Mouse (Mus musculus): ENCODE results near the gene Ccer2. TPM values are rescaled to one million over a fixed set of nuclear protein-coding genes. Genes with fewer than 3 reads are reported as not detected.

Ccer2 gene
- polyA plus RNA-seq, 1 experiment from 2014 or later = not detected

DNA sequence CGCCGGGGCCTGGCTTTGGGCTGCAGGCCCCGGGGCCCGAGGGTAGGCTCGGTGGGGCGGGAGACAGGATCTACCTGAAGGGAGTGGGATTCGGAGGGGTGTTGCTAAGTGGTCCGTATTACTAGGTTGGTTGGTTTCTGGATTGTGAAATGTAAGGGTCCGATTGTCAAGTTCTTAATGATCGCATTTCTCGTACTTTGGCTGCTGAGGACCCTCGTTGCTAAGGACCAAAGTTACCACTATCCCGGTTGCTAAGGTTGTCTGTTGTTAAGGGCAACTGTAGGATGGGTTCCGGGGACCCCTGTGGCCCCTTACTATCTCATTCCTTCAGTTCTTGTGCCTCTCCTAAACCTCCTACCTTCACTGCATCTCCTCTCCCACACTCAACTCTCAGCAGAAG is 10.9 kb downstream of the Ccer2 start:
- 8% methylated on average over 14 of the region's 14 CpGs for WGBS (ENCODE audit: insufficient replicate concordance)
- Histone ChIP-seq H3K27ac (ENCODE audit: low read length) (peak overlapping the region; percentile 49; the same call in 1 of the 2 replicates), H3K36me3 (ENCODE audit: control insufficient read depth, insufficient read depth) (no peaks in the 10 kb centered on the region), H3K4me3 (ENCODE audit: low read depth, low read length) (peak overlapping the region; percentile 88), H3K4me2 (ENCODE audit: low read depth, low read length) (peak overlapping the region; percentile 89), H3K9ac (ENCODE audit: low read depth, low read length) (peak overlapping the region; percentile 74), H3K9me3 (replicated peaks; ENCODE audit: control insufficient read depth, low read length) (no peaks in the 10 kb centered on the region), H3K4me1 (ENCODE audit: control insufficient read depth, low read depth, low read length) (peaks cover 34% of the 10 kb centered on the region), H3K27me3 (ENCODE audit: control insufficient read depth, insufficient read depth, low read depth, low read length) (no peaks in the 10 kb centered on the region)
- no peak for ATAC-seq (ENCODE audit: low read depth)

DNA sequence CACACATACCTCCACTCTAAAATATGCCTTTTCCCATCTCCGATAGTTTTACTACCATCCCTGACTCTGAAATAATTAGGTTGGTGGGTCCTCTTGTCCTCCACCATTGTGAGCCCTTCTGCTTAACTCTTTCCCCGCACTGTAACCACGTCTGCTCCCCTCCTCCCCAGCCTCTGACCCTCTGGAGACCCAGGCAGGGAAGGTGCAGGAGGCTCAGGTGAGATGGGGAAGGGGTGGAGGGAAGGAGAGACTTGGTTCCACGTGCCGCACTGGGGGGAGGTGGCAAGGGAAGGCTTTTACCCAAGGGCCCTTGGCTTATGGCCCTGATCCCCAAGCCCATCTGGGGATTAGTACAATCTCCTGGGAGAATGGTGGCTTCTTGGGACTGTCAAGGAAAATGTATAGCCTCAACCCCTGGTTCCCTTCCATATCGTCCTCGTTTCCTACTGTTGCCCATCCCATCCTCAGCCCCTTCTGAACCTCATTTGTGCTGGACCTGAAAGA is 11.5 kb downstream of the Ccer2 start, which contains the start of gene Nfkbib:
Gene Nfkbib, minus strand, starts transcription at position 51 of the 504 bp plus-strand sequence.
- Histone ChIP-seq H3K4me2 (ENCODE audit: low read depth, low read length) (peak within 1 kb of the TSS; percentile 89), H3K4me1 (ENCODE audit: control insufficient read depth, low read depth, low read length) (peaks cover 34% of the 10 kb centered on the region), H3K27me3 (ENCODE audit: control insufficient read depth, insufficient read depth, low read depth, low read length) (no peaks in the 10 kb centered on the region), H3K27ac (ENCODE audit: low read length) (peak within 1 kb of the TSS; percentile 49; the same call in 1 of the 2 replicates), H3K9me3 (replicated peaks; ENCODE audit: control insufficient read depth, low read length) (no peaks in the 10 kb centered on the region), H3K4me3 (ENCODE audit: low read depth, low read length) (peak within 1 kb of the TSS; percentile 88), H3K36me3 (ENCODE audit: control insufficient read depth, insufficient read depth) (no peaks in the 10 kb centered on the region), H3K9ac (ENCODE audit: low read depth, low read length) (peak within 1 kb of the TSS; percentile 74)
- WGBS (ENCODE audit: insufficient replicate concordance) = 59% methylated on average over 7 of the region's 7 CpGs
- no peak for ATAC-seq (ENCODE audit: low read depth)

DNA sequence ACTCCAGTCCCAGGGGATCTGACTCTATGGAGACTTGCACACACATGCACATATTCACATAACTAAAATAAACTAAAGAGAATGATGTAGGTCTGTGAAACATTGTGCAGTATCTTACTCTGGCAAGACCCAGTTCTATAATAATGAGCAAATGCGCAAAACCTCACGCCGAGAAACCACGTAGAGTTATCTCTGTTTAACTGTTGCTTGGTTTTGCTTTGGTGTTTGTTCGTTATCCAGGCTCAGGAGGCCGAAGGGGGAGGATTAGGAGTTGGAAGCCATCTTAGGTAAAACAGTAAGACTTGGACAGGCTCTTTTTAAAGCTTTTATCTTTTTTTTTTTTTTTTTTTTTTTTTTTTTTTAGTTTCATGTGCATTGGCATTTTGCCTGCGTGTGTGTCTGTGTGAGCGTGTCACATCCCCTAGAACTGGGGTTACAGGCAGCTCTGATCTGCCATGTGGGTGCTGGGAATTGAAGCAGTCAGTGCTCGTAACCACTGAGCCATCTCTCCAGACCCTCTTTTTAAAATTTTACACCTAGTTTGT is 13.5 kb downstream of the Ccer2 start:
- Histone ChIP-seq H3K9me3 (replicated peaks; ENCODE audit: control insufficient read depth, low read length) (no peaks in the 10 kb centered on the region), H3K9ac (ENCODE audit: low read depth, low read length) (no peak overlapping the region), H3K4me1 (ENCODE audit: control insufficient read depth, low read depth, low read length) (peaks cover 34% of the 10 kb centered on the region), H3K27ac (ENCODE audit: low read length) (no peak overlapping the region), H3K36me3 (ENCODE audit: control insufficient read depth, insufficient read depth) (no peaks in the 10 kb centered on the region), H3K4me2 (ENCODE audit: low read depth, low read length) (no peak overlapping the region), H3K27me3 (ENCODE audit: control insufficient read depth, insufficient read depth, low read depth, low read length) (no peaks in the 10 kb centered on the region), H3K4me3 (ENCODE audit: low read depth, low read length) (no peak overlapping the region)
- 46% methylated on average over 9 of the region's 9 CpGs for WGBS (ENCODE audit: insufficient replicate concordance)
- no peak for ATAC-seq (ENCODE audit: low read depth)

DNA sequence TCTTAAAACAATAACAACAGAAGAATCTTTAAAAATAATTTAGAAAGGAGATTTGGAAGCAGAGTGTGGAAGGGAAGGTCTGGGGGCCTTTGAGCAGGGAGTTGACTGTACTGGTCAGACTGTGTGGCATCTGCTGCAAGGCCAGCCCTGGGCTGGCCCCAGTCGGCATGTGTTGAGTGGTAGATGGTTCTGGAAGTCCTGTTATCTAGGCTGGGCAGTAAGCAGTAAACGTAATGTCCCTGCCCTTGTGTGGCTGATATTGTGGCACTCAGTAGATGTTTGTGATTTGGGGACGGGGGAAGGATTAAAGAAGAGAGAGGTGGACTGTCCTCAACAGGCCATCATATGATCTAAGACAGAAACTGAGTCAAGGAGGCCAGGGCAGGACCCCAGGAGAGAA is 14.3 kb downstream of the Ccer2 start:
- no peak for ATAC-seq (ENCODE audit: low read depth)
- 20% methylated on average over 3 of the region's 3 CpGs for WGBS (ENCODE audit: insufficient replicate concordance)
- H3K4me1 ChIP-seq (ENCODE audit: control insufficient read depth, low read depth, low read length) = peaks cover 33% of the 10 kb centered on the region
- H3K27me3 ChIP-seq (ENCODE audit: control insufficient read depth, insufficient read depth, low read depth, low read length) = no peaks in the 10 kb centered on the region
- no peaks in the 10 kb centered on the region for H3K9me3 ChIP-seq (replicated peaks; ENCODE audit: control insufficient read depth, low read length)
- no peak overlapping the region for H3K4me2 ChIP-seq (ENCODE audit: low read depth, low read length)
- no peak overlapping the region for H3K4me3 ChIP-seq (ENCODE audit: low read depth, low read length)
- no peak overlapping the region for H3K9ac ChIP-seq (ENCODE audit: low read depth, low read length)
- no peak overlapping the region; the same call in 1 of the 2 replicates for H3K27ac ChIP-seq (ENCODE audit: low read length)
- H3K36me3 ChIP-seq (ENCODE audit: control insufficient read depth, insufficient read depth) = no peaks in the 10 kb centered on the region

DNA sequence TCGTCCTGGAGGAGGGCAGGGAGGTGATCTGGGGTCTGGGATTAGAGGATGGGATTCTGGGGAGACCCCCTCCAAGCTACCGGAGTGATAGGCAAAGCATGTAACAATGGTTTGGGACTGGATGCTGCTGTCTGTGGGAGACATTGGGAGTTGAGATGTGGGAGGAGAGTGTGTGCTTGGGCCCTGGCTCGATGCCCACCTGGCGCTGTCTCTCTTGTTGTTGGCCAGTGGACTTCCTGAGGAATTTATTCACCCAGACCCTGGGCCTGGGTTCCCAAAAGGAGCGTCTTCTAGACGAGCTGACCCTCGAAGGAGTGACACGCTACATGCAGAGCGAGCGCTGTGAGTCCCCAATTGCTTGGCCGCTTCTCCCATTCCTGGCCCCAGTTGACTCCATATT is 15.9 kb downstream of the Ccer2 start:
- no peak for ATAC-seq (ENCODE audit: low read depth)
- WGBS (ENCODE audit: insufficient replicate concordance) = 83% methylated on average over 11 of the region's 11 CpGs

DNA sequence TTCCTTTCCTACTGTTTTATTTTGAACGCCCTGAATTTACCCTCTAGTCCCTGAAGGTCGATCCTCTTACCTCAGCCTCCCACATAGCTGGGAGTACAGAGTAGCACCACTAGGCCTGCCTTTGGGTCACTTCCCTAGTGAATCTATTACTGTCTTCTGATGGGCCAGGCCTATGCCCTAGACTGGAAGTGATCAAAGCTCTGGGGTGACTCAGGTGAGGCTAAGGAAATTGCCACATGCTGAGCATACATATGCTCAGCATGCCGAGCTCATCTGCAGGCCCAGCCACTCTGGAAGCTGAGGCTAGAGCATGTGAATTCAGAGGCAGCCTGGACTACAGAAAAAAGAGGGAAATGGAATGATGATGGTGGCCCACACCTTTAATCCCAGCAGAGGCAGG is 17.2 kb downstream of the Ccer2 start:
- no peak for ATAC-seq (ENCODE audit: low read depth)
- H3K4me1 ChIP-seq (ENCODE audit: control insufficient read depth, low read depth, low read length) = peaks cover 16% of the 10 kb centered on the region
- no peak overlapping the region for H3K4me3 ChIP-seq (ENCODE audit: low read depth, low read length)
- no peak overlapping the region for H3K4me2 ChIP-seq (ENCODE audit: low read depth, low read length)
- H3K9me3 ChIP-seq (replicated peaks; ENCODE audit: control insufficient read depth, low read length) = no peaks in the 10 kb centered on the region
- H3K9ac ChIP-seq (ENCODE audit: low read depth, low read length) = no peak overlapping the region
- 60% methylated on average over 3 of the region's 3 CpGs for WGBS (ENCODE audit: insufficient replicate concordance)
- no peak overlapping the region for H3K27ac ChIP-seq (ENCODE audit: low read length)
- no peaks in the 10 kb centered on the region for H3K27me3 ChIP-seq (ENCODE audit: control insufficient read depth, insufficient read depth, low read depth, low read length)
- H3K36me3 ChIP-seq (ENCODE audit: control insufficient read depth, insufficient read depth) = no peaks in the 10 kb centered on the region

More for the DNA sequence above, 15.9 kb downstream of the Ccer2 start:
- Histone ChIP-seq H3K9ac (ENCODE audit: low read depth, low read length) (no peak overlapping the region), H3K9me3 (replicated peaks; ENCODE audit: control insufficient read depth, low read length) (no peaks in the 10 kb centered on the region), H3K27ac (ENCODE audit: low read length) (no peak overlapping the region), H3K4me1 (ENCODE audit: control insufficient read depth, low read depth, low read length) (peaks cover 28% of the 10 kb centered on the region), H3K27me3 (ENCODE audit: control insufficient read depth, insufficient read depth, low read depth, low read length) (no peaks in the 10 kb centered on the region), H3K36me3 (ENCODE audit: control insufficient read depth, insufficient read depth) (no peaks in the 10 kb centered on the region), H3K4me3 (ENCODE audit: low read depth, low read length) (no peak overlapping the region), H3K4me2 (ENCODE audit: low read depth, low read length) (no peak overlapping the region)

DNA sequence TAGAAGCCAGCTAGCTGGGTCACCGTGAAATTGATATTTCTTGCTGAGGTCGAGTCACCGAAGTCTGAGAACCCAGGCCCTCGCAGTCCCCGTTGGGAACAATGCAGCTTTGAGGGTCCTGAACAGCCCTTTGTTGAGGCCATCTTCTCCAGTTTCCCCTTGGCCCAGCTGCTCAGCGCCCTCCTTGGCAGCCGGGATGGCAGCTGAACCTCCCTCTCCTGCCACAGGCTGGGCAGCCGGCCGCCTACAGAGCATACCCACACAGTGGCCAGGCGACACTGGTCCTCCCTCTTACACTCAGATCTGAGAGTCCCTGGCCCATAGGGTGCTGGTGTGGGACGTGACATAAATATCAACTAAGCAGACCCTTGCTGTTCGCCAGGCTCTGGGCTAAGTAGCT is 18.2 kb downstream of the Ccer2 start:
- Histone ChIP-seq H3K4me3 (ENCODE audit: low read depth, low read length) (no peak overlapping the region), H3K27ac (ENCODE audit: low read length) (no peak overlapping the region), H3K9me3 (replicated peaks; ENCODE audit: control insufficient read depth, low read length) (no peaks in the 10 kb centered on the region), H3K27me3 (ENCODE audit: control insufficient read depth, insufficient read depth, low read depth, low read length) (no peaks in the 10 kb centered on the region), H3K9ac (ENCODE audit: low read depth, low read length) (no peak overlapping the region), H3K4me2 (ENCODE audit: low read depth, low read length) (no peak overlapping the region), H3K36me3 (ENCODE audit: control insufficient read depth, insufficient read depth) (no peaks in the 10 kb centered on the region), H3K4me1 (ENCODE audit: control insufficient read depth, low read depth, low read length) (peaks cover 15% of the 10 kb centered on the region)
- WGBS (ENCODE audit: insufficient replicate concordance) = 84% methylated on average over 12 of the region's 12 CpGs
- no peak for ATAC-seq (ENCODE audit: low read depth)

DNA sequence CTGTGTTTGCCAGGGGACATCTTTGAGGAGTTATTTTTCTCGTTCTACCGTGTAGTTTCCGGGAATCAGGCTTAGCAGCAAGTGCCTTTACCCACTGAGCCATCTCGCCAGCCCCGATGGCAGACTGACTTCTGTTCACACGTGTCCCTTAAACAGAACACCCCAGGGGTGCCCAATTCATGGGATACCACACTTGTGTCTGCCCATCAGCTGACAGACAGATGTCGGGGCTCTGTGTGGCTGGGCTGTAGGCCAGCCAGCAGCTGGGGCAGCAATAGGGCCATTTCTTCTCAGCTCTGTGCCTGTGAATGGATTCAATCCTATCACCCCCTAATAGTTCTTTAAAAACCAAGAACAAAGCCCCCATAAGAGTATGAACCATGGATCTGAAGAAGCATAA is 19.2 kb downstream of the Ccer2 start:
- H3K36me3 ChIP-seq (ENCODE audit: control insufficient read depth, insufficient read depth) = no peaks in the 10 kb centered on the region
- no peak overlapping the region for H3K9ac ChIP-seq (ENCODE audit: low read depth, low read length)
- peaks cover 10% of the 10 kb centered on the region for H3K4me1 ChIP-seq (ENCODE audit: control insufficient read depth, low read depth, low read length)
- no peak overlapping the region for H3K27ac ChIP-seq (ENCODE audit: low read length)
- no peaks in the 10 kb centered on the region for H3K27me3 ChIP-seq (ENCODE audit: control insufficient read depth, insufficient read depth, low read depth, low read length)
- no peak overlapping the region for H3K4me2 ChIP-seq (ENCODE audit: low read depth, low read length)
- no peak for ATAC-seq (ENCODE audit: low read depth)
- no peaks in the 10 kb centered on the region for H3K9me3 ChIP-seq (replicated peaks; ENCODE audit: control insufficient read depth, low read length)
- H3K4me3 ChIP-seq (ENCODE audit: low read depth, low read length) = no peak overlapping the region
- WGBS (ENCODE audit: insufficient replicate concordance) = 70% methylated on average over 7 of the region's 7 CpGs

DNA sequence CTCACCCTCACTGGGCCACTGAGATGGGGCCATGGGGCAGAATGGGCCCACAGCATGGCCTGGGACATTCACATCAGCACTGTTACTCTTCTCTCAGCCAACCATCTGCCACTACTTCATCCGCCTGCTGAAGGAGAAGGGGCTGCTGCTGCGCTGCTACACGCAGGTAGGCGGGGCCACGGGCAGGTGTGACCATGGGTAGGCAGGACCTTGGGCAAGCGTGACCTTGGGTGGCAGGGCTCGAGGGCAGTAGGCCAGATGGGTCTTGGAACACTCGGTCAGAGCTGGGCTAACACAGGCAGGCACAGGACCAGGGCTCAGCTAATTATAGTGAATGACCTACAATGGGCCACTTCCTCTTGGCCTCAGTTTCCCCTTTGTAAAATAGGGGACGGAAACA is 22.9 kb downstream of the Ccer2 start:
- no peaks in the 10 kb centered on the region for H3K27me3 ChIP-seq (ENCODE audit: control insufficient read depth, insufficient read depth, low read depth, low read length)
- ATAC-seq (ENCODE audit: low read depth) = no peak

More for the DNA sequence above, 22.9 kb downstream of the Ccer2 start:
- no peaks in the 10 kb centered on the region for H3K9me3 ChIP-seq (replicated peaks; ENCODE audit: control insufficient read depth, low read length)
- H3K36me3 ChIP-seq (ENCODE audit: control insufficient read depth, insufficient read depth) = no peaks in the 10 kb centered on the region
- H3K4me3 ChIP-seq (ENCODE audit: low read depth, low read length) = no peak overlapping the region
- no peak overlapping the region for H3K4me2 ChIP-seq (ENCODE audit: low read depth, low read length)
- peaks cover 9% of the 10 kb centered on the region for H3K4me1 ChIP-seq (ENCODE audit: control insufficient read depth, low read depth, low read length)
- no peak overlapping the region for H3K27ac ChIP-seq (ENCODE audit: low read length)
- no peak overlapping the region for H3K9ac ChIP-seq (ENCODE audit: low read depth, low read length)
- WGBS (ENCODE audit: insufficient replicate concordance) = 77% methylated on average over 9 of the region's 9 CpGs

All from liver, embryonic 16.5 days (tissue).